Mouse (Mus musculus) hindbrain, embryonic 13.5 days (tissue): Measurements from ENCODE around the gene Pak2. TPM values are rescaled to one million over a fixed set of nuclear protein-coding genes. Genes with fewer than 3 reads are reported as not detected.

Experiments used
- ATAC-seq: fragments of 200-750 bp; cut with Nextera tagmentation; 2 replicates; pipeline ENCODE4 v1.8.0; 2017; ENCODE audit warnings: moderate TSS enrichment; ENCODE audit not compliant: low FRiP score
- H3K27ac ChIP-seq: fragments of 300-500 bp; sonication (generic); 2 replicates; pipeline ENCODE4 v1.5.1; 2015; ENCODE audit warnings: inconsistent platforms, mild to moderate bottlenecking, moderate library complexity
- H3K27me3 ChIP-seq: fragments of 300-500 bp; sonication (generic); 2 replicates; pipeline ENCODE4 v1.6.1; 2015; ENCODE audit warnings: mild to moderate bottlenecking, inconsistent platforms
- H3K36me3 ChIP-seq: fragments of 300-500 bp; sonication (generic); 2 replicates; pipeline ENCODE4 v1.6.1; 2015; ENCODE audit warnings: mild to moderate bottlenecking, inconsistent platforms
- H3K4me1 ChIP-seq: fragments of 300-500 bp; sonication (generic); replicated peaks from 2 replicates; pipeline ENCODE4 v1.6.1; 2015; ENCODE audit warnings: inconsistent platforms
- H3K4me2 ChIP-seq: fragments of 300-500 bp; sonication (generic); 2 replicates; pipeline ENCODE4 v1.6.1; 2015; ENCODE audit warnings: inconsistent platforms, mild to moderate bottlenecking, moderate library complexity
- H3K4me3 ChIP-seq: fragments of 300-500 bp; sonication (generic); 2 replicates; pipeline ENCODE4 v1.5.1; 2015; ENCODE audit warnings: mild to moderate bottlenecking, inconsistent platforms
- H3K9ac ChIP-seq: fragments of 300-500 bp; sonication (generic); 2 replicates; pipeline ENCODE4 v1.6.1; 2015; ENCODE audit warnings: mild to moderate bottlenecking, inconsistent platforms
- H3K9me3 ChIP-seq: fragments of 300-500 bp; sonication (generic); 2 replicates; pipeline ENCODE4 v1.6.1; 2016; ENCODE audit warnings: inconsistent platforms
- WGBS: fragments of 180-500 bp; shearing (Covaris S2); methylation state at CpG from one replicate; pipeline ENCODE4 v1.1.7; 2015; 5-methylcytosine and 5-hydroxymethylcytosine counted together
- polyA plus RNA-seq: library from polyadenylated mRNA; unstranded; fragments of >200 nt; fragmentation: Nextera tagmentation; extraction: Ambion mirVana; gene quantifications from 2 replicates; pipeline ENCODE4 v1.2.1, GENCODE M21; 2015

Gene Pak2
- 35.3 and 36.2 TPM in 2 replicates for polyA plus RNA-seq

- peaks cover 14% of the 10 kb centered on the region for H3K36me3 ChIP-seq
- ATAC-seq: peak; percentile 97
- 0% methylated on average over 43 of the region's 60 CpGs for WGBS
These were observed at the start of gene Pak2 for GRCm38 (mm10) chr16:32078991-32079511. Pak2 (minus strand) TSS chr16:32079342.

DNA sequence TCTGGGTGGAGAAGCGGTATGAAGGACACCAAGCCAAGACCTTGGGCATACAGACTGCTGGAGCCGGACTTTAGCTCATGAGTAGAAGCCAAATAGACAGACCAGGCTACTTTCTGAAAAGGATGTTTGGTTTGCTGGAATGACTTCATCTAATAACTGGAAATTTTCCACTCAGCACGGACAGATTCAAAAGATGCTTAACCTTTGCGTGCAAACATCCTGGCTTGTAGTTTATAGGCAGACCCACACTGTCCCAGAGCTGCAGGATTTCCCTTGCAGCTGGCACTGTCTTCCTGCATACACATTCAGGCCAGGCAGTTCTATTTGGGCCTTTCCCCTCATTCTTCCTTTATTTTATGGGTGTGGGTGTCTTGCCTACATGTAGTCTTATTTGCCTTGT lies 47.9 kb upstream of the Pak2 start:
- ATAC-seq: no peak

More at GRCm38 (mm10) chr16:32078991-32079511, at the start of gene Pak2:
- no peaks in the 10 kb centered on the region for H3K9me3 ChIP-seq
- peak within 1 kb of the TSS; percentile 74 for H3K4me2 ChIP-seq
- peak within 1 kb of the TSS; percentile 94 for H3K9ac ChIP-seq
- H3K4me1 ChIP-seq: peaks cover 30% of the 10 kb centered on the region
- H3K4me3 ChIP-seq: peak within 1 kb of the TSS; percentile 98
- H3K27ac ChIP-seq: peak within 1 kb of the TSS; percentile 96
- H3K27me3 ChIP-seq: no peaks in the 10 kb centered on the region

DNA sequence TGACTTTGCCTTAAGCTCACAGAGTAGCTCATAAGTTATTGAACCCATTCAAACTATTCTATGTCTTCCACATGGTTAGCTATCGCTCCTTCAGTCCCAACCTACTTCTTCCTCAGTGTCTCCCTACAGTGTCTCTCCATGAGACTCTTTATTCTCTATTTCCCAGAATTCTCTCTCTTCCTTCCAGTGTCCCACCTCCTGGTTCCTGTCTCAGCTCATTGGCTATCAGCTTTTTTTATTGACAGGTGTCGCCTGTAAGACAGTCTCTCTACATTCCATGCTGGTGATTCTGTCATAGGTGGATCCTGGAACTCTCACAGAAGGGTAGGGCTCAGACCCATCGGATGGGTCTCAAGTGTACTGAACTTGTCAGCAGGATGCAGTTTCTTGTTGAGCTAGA lies 46.2 kb upstream of the Pak2 start:
- H3K9ac ChIP-seq: no peak overlapping the region
- no peaks in the 10 kb centered on the region for H3K36me3 ChIP-seq
- no peaks in the 10 kb centered on the region for H3K4me1 ChIP-seq
- 92% methylated on average over 3 of the region's 3 CpGs for WGBS
- H3K9me3 ChIP-seq: no peaks in the 10 kb centered on the region
- ATAC-seq: no peak
- H3K4me2 ChIP-seq: no peak overlapping the region
- H3K27me3 ChIP-seq: no peaks in the 10 kb centered on the region
- no peak overlapping the region for H3K4me3 ChIP-seq
- H3K27ac ChIP-seq: no peak overlapping the region

More for the DNA sequence above, 47.9 kb upstream of the Pak2 start:
- Histone ChIP-seq H3K9ac (no peak overlapping the region), H3K4me3 (no peak overlapping the region), H3K36me3 (no peaks in the 10 kb centered on the region), H3K4me2 (no peak overlapping the region), H3K9me3 (no peaks in the 10 kb centered on the region), H3K27ac (no peak overlapping the region), H3K4me1 (no peaks in the 10 kb centered on the region), H3K27me3 (no peaks in the 10 kb centered on the region)
- WGBS: 91% methylated on average over 4 of the region's 4 CpGs

DNA sequence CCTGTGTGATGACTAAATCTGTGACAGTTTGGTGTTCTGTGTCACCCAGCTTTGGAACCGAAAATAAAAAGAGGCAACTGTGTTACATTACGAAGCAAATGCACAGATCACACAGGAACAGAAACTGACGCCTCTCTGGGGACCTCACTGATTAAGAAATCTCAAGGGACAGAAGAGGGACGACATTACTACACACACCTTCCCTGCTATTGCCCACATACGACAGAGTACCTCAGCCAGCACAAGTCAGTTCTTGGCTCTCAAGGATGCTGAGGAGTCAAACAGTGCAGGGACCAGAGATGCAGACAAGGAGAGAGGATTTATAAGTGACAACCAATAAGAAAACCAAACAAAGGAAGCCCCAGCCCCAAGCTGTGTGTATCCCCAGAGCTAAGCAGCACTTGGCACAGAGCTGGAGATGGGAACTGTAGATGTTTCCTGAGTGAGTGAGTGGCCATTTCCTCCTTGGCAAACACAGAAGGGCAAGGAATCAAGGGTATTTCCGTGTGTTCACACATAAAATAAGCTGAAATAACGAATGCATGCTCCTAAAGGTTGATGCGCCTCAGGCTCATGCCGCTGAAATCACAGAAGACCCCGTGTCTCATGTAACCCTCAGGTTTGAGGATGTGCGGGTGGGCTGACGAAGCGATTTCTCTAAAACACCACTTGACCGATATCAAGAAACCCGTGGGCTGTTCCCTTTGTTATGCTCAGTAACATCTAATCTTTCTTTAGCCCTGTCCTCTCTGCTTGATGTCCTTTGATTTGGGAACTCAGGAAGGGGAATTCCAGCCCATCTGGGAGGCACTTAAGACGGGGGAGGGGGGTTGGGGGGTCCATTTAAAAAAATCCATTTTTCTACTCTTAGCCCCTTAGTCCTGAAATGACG lies 45.5 kb upstream of the Pak2 start:
- Histone ChIP-seq H3K9me3 (no peaks in the 10 kb centered on the region), H3K27me3 (no peaks in the 10 kb centered on the region), H3K4me2 (no peak overlapping the region), H3K4me3 (no peak overlapping the region), H3K36me3 (no peaks in the 10 kb centered on the region), H3K27ac (no peak overlapping the region), H3K9ac (no peak overlapping the region), H3K4me1 (no peaks in the 10 kb centered on the region)
- no peak for ATAC-seq
- WGBS: 73% methylated on average over 17 of the region's 17 CpGs

- H3K27ac ChIP-seq: no peak overlapping the region
- no peak overlapping the region for H3K4me2 ChIP-seq
- ATAC-seq: no peak
- H3K9ac ChIP-seq: no peak overlapping the region
- no peaks in the 10 kb centered on the region for H3K27me3 ChIP-seq
- no peaks in the 10 kb centered on the region for H3K36me3 ChIP-seq
- 95% methylated on average over 7 of the region's 7 CpGs for WGBS
- H3K4me1 ChIP-seq: no peaks in the 10 kb centered on the region
- no peaks in the 10 kb centered on the region for H3K9me3 ChIP-seq
- no peak overlapping the region for H3K4me3 ChIP-seq
These were observed 44.9 kb upstream of the Pak2 start for GRCm38 (mm10) chr16:32124020-32124419.

DNA sequence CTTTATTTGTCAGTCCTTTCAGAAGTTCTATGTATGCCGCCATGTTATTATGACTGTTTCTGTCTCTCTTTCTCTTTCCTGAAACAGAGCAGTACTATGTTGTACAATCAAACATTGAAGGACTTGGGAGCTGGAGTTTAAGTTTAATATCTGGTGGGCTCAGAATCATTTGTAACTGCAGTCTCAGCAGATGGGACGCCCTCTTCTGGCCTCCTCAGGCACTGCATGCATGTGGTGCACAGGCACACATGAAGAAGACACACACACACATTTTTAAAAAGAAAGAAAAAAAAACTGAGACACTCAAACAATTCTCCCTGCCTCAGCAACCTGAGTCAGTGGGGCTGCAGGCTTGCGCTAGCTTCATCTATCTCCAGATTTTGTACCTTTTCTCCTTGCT lies 41.3 kb upstream of the Pak2 start:
- H3K27me3 ChIP-seq: no peaks in the 10 kb centered on the region
- H3K4me2 ChIP-seq: no peak overlapping the region
- no peak overlapping the region for H3K9ac ChIP-seq
- no peak overlapping the region for H3K4me3 ChIP-seq
- no peak for ATAC-seq
- no peaks in the 10 kb centered on the region for H3K36me3 ChIP-seq
- no peaks in the 10 kb centered on the region for H3K9me3 ChIP-seq
- no peak overlapping the region for H3K27ac ChIP-seq
- WGBS: 78% methylated on average over 3 of the region's 3 CpGs
- no peaks in the 10 kb centered on the region for H3K4me1 ChIP-seq

GRCm38 (mm10) chr16:32116186-32116585 lies 37.0 kb upstream of the Pak2 start:
- no peak overlapping the region for H3K4me2 ChIP-seq
- H3K27ac ChIP-seq: no peak overlapping the region
- no peaks in the 10 kb centered on the region for H3K27me3 ChIP-seq
- ATAC-seq: no peak
- H3K9me3 ChIP-seq: no peaks in the 10 kb centered on the region
- 73% methylated on average over 5 of the region's 5 CpGs for WGBS
- no peak overlapping the region for H3K9ac ChIP-seq
- H3K36me3 ChIP-seq: no peaks in the 10 kb centered on the region
- H3K4me3 ChIP-seq: no peak overlapping the region
- H3K4me1 ChIP-seq: no peaks in the 10 kb centered on the region

DNA sequence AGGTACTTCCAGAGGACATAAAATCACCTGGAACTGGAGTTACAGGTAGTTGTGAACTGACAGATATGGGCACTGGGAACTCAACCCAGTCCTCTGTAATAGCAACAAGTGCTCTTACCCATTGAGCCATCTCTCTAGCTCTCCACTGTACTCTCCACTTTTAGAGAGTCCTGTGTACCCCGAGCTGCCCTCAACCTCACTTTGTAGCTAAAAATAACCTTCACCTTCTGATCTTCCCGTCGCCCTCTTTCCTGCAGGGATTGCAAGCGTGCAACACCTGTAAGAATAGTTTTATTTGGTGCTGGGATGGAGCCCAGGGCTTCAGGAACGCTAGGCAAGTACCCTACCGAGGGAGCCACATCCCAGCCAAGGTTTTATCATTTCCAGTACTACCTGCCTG lies 36.6 kb upstream of the Pak2 start:
- Histone ChIP-seq H3K27ac (no peak overlapping the region), H3K4me1 (no peaks in the 10 kb centered on the region), H3K4me2 (no peak overlapping the region), H3K9ac (no peak overlapping the region), H3K27me3 (no peaks in the 10 kb centered on the region), H3K9me3 (no peaks in the 10 kb centered on the region), H3K36me3 (no peaks in the 10 kb centered on the region), H3K4me3 (no peak overlapping the region)
- ATAC-seq: no peak
- 62% methylated on average over 6 of the region's 6 CpGs for WGBS

GRCm38 (mm10) chr16:32114968-32115695 lies 36.0 kb upstream of the Pak2 start:
- Histone ChIP-seq H3K27ac (no peak overlapping the region), H3K4me1 (no peaks in the 10 kb centered on the region), H3K4me2 (no peak overlapping the region), H3K9ac (no peak overlapping the region), H3K36me3 (peaks cover 6% of the 10 kb centered on the region), H3K9me3 (no peaks in the 10 kb centered on the region), H3K27me3 (no peaks in the 10 kb centered on the region), H3K4me3 (no peak overlapping the region)
- 20% methylated on average over 15 of the region's 15 CpGs for WGBS
- ATAC-seq: no peak

- peaks cover 8% of the 10 kb centered on the region for H3K36me3 ChIP-seq
- WGBS: 84% methylated on average over 10 of the region's 10 CpGs
- no peaks in the 10 kb centered on the region for H3K4me1 ChIP-seq
These were observed 35.3 kb upstream of the Pak2 start for GRCm38 (mm10) chr16:32114406-32114805.

DNA sequence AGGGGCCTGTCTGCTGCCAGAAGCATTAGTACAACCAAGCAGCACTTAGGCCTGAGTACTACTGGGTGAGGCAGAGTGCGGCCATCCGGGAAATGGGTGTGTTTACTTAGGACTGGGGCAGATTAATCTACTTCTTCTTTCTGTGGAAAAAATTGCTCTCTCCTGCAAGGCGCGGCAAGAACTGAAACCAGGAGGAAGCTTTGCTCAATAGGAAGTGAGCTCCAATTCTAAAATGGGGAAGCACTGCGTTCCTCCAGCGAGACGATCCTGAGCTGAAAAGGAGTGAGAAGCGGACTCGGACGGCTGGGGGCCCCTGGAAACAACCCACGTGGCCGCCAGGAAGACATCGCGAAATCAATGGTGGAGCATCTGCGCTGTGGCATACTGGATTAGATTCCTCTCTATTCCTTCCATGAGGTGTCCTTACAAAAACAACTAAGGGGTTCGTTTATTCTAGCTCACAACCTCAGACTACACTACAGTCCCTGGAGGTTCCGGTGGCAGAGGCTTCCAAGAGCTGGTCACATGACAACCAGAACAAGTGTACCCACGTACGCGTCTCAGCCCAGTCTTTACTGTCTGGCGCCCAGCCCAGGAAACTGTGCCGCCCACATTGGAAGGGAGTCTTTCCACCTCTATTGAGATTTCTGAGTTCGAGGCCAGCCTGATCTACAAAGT lies 34.5 kb upstream of the Pak2 start:
- Histone ChIP-seq H3K4me2 (no peak overlapping the region), H3K4me3 (no peak overlapping the region), H3K36me3 (peaks cover 15% of the 10 kb centered on the region), H3K9me3 (no peaks in the 10 kb centered on the region), H3K9ac (no peak overlapping the region), H3K4me1 (no peaks in the 10 kb centered on the region), H3K27ac (no peak overlapping the region), H3K27me3 (no peaks in the 10 kb centered on the region)
- ATAC-seq: no peak
- 74% methylated on average over 23 of the region's 23 CpGs for WGBS

More at GRCm38 (mm10) chr16:32114406-32114805, 35.3 kb upstream of the Pak2 start:
- H3K4me3 ChIP-seq: no peak overlapping the region
- H3K4me2 ChIP-seq: no peak overlapping the region
- ATAC-seq: no peak
- no peaks in the 10 kb centered on the region for H3K9me3 ChIP-seq
- no peak overlapping the region for H3K9ac ChIP-seq
- H3K27ac ChIP-seq: no peak overlapping the region
- no peaks in the 10 kb centered on the region for H3K27me3 ChIP-seq
